Mouse (Mus musculus) liver, embryonic 11.5 days (tissue): Measurements from ENCODE around the gene Il1b. TPM values are rescaled to one million over a fixed set of nuclear protein-coding genes. Genes with fewer than 3 reads are reported as not detected.
A peak's percentile ranks its signal among the peaks of the same experiment; 100 is the strongest.

Source experiments
- ATAC-seq: fragments of 200-750 bp; cut with Nextera tagmentation; replicated peaks from 2 replicates; pipeline ENCODE4 v1.8.0; 2017; ENCODE audit warnings: moderate number of reproducible peaks, mild to moderate bottlenecking, moderate TSS enrichment, moderate library complexity; ENCODE audit not compliant: low FRiP score
- DNase-seq: peaks from one replicate; pipeline ENCODE4 v3.0.0-alpha.2; 2017; ENCODE audit warnings: low spot score
- H3K27ac ChIP-seq: fragments of 300-500 bp; sonication (generic); 2 replicates; pipeline ENCODE4 v1.5.1; 2014; ENCODE audit warnings: mild to moderate bottlenecking, low read depth, low read length, control low read depth
- H3K27me3 ChIP-seq: fragments of 300-500 bp; sonication (generic); replicated peaks from 2 replicates; pipeline ENCODE4 v1.6.1; 2014; ENCODE audit warnings: low read length, mixed read lengths; ENCODE audit not compliant: control insufficient read depth, insufficient read depth
- H3K36me3 ChIP-seq: fragments of 300-500 bp; sonication (generic); 2 replicates; pipeline ENCODE4 v1.6.1; 2014; ENCODE audit warnings: mild to moderate bottlenecking, low read length, moderate library complexity, mixed read lengths; ENCODE audit not compliant: control insufficient read depth, insufficient read depth
- H3K4me1 ChIP-seq: fragments of 300-500 bp; sonication (generic); replicated peaks from 2 replicates; pipeline ENCODE4 v1.6.1; 2014; ENCODE audit warnings: low read length, mixed read lengths; ENCODE audit not compliant: control insufficient read depth, insufficient read depth
- H3K4me2 ChIP-seq: fragments of 300-500 bp; sonication (generic); 2 replicates; pipeline ENCODE4 v1.6.1; 2014; ENCODE audit warnings: mild to moderate bottlenecking, control low read depth, moderate library complexity
- H3K4me3 ChIP-seq: fragments of 300-500 bp; sonication (generic); 2 replicates; pipeline ENCODE4 v1.5.1; 2014; ENCODE audit warnings: low read depth, low read length, control low read depth
- H3K9ac ChIP-seq: fragments of 300-500 bp; sonication (generic); 2 replicates; pipeline ENCODE4 v1.6.1; 2014; ENCODE audit warnings: low read depth, low read length, control low read depth
- H3K9me3 ChIP-seq: fragments of 300-500 bp; sonication (generic); 2 replicates; pipeline ENCODE4 v1.6.1; 2016; ENCODE audit warnings: low read length, inconsistent platforms, mixed read lengths; ENCODE audit not compliant: control insufficient read depth
- WGBS: fragments of 180-500 bp; shearing (Covaris S2); extraction: QIAGEN DNeasy Blood & Tissue Kit; methylation state at CpG from one replicate; pipeline ENCODE4 v1.1.7; 2014; 5-methylcytosine and 5-hydroxymethylcytosine counted together
- polyA plus RNA-seq: library from polyadenylated mRNA; unstranded; fragments of >200 nt; fragmentation: Nextera tagmentation; extraction: Ambion mirVana; gene quantifications from 2 replicates; pipeline ENCODE4 v1.2.1, GENCODE M21; 2014

The Il1b gene
- polyA plus RNA-seq, 1 experiment from 2014 or later = 0.25 TPM

DNA sequence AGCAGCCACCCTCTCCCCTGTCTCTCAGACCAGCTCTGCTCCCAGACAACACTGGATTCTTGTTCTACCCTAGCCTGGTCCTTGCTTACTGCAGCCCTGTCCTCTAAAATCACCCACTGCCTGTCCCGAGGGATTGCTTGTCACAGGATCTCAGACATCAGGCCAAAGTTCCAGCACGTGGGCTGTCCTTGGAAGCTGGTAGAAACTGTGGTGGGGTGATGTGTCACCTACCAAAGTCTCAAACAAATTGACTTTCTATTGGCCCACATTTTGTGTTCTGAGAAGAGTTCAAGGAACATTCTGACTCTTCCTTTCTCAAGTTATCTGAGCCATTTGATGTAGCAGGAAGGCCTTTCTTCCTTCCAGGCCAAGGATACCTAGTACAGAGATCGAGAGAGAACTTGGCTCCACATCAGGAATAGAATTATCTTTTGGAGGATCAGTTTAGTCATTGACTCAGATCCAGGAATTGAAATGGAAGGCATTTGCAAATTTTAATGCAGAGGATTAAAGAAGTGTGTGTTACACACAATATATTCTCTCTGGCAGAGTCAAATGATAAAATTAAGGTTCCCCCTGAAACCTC, 9.9 kb downstream of the Il1b start:
- H3K27ac ChIP-seq = no peak overlapping the region
- no peak for ATAC-seq
- no peak overlapping the region for H3K4me2 ChIP-seq
- no peak for DNase-seq
- no peaks in the 10 kb centered on the region for H3K27me3 ChIP-seq
- no peak overlapping the region for H3K4me3 ChIP-seq
- H3K4me1 ChIP-seq = no peaks in the 10 kb centered on the region
- WGBS = 67% methylated on average over 3 of the region's 3 CpGs
- no peak overlapping the region for H3K9ac ChIP-seq
- H3K36me3 ChIP-seq = no peaks in the 10 kb centered on the region
- no peaks in the 10 kb centered on the region for H3K9me3 ChIP-seq

DNA sequence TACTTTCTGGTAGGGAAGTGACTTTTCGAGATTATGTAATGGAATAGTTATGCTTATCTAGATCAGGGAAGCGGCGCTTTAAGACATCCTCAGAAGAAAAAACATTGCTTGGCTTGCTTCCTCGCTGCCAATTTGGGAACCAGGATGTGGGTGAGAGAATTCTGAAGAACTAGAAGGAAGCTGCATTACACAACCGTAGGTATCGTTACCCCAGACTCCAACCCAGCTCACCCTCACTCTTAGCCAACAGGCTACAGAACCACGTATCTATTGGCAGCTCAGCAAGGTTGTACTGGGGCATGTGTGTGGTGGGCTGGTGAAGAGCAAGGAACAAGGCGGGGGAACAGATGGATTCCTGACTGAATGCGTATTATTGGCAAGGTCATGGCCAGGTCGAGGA, 10.7 kb downstream of the Il1b start:
- no peak for DNase-seq
- Histone ChIP-seq H3K9ac (no peak overlapping the region), H3K4me1 (no peaks in the 10 kb centered on the region), H3K4me2 (no peak overlapping the region), H3K4me3 (no peak overlapping the region), H3K27me3 (no peaks in the 10 kb centered on the region), H3K9me3 (no peaks in the 10 kb centered on the region), H3K36me3 (no peaks in the 10 kb centered on the region), H3K27ac (no peak overlapping the region)
- 55% methylated on average over 10 of the region's 10 CpGs for WGBS
- ATAC-seq = no peak

DNA sequence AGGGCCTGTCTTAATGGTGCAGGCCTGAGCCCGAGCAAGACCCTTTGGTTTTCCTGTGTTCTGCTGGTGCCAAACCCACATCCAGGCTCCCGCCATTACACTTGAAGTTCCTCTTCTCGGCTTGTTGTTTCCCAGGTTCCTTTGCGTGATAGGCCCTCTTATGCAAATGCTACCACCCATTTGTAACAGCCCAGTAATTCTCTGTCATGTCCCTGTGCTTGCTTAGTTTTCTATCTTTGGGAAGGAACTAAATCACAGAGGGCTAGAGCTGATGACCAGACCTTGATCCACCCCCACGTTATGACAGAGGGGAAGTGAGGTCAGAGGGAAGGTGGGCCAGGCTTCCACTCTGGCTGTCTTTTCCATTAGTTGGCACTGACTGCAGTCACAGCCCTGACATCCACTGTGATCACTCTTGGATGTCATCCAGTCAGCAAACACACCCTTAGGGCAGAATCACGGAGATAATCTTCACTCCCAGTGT, 32.8 kb downstream of the Il1b start:
- Histone ChIP-seq H3K4me2 (no peak overlapping the region), H3K27me3 (no peaks in the 10 kb centered on the region), H3K36me3 (no peaks in the 10 kb centered on the region), H3K4me3 (no peak overlapping the region), H3K9me3 (no peaks in the 10 kb centered on the region), H3K27ac (no peak overlapping the region), H3K4me1 (no peaks in the 10 kb centered on the region), H3K9ac (no peak overlapping the region)
- no peak for DNase-seq
- 59% methylated on average over 6 of the region's 6 CpGs for WGBS
- no peak for ATAC-seq

DNA sequence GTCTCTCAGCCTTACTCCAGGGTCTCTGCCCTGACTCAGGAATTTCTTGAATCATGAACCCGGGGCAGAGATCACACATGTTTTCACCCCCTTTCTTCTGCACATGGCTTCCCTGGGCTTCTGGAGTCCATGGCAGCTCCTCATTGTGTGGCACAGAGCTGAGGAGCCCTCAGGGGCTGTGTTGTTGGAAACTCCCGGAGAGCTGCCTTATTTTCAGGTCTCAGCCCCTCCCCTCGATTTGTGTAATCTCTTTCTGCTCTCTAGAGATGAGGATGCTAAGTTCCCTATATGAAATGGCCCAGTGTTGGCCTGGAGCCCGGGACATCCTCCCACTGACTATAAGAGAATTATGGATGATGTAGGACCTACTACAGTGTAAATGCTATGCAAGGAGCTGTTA, 37.5 kb downstream of the Il1b start:
- H3K9ac ChIP-seq = no peak overlapping the region
- WGBS = 67% methylated on average over 4 of the region's 4 CpGs
- H3K27me3 ChIP-seq = no peaks in the 10 kb centered on the region
- H3K27ac ChIP-seq = no peak overlapping the region
- H3K9me3 ChIP-seq = no peaks in the 10 kb centered on the region
- H3K4me3 ChIP-seq = no peak overlapping the region
- H3K36me3 ChIP-seq = no peaks in the 10 kb centered on the region
- no peak for ATAC-seq
- no peaks in the 10 kb centered on the region for H3K4me1 ChIP-seq
- no peak overlapping the region for H3K4me2 ChIP-seq
- DNase-seq = no peak

DNA sequence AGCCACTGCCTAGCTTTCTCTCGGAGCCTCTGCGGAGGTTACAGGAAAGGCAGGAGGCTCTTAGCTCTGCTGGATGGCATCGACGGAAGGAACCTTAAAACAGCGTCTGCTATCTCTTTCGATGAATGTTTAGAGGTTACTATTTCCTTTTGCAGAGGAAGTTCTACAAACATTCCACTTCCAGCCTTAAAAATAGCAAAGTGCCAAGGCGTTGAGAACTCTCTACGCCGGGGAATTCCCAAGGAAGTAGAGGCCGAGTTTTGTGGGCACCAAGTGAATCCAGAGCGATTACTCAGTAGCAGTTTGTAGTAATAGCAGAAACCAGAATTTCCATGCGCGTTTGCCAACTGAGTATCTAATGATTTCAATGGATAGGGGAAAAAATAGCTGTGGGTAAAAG, 40.4 kb downstream of the Il1b start:
- no peak overlapping the region for H3K4me3 ChIP-seq
- ATAC-seq = no peak
- H3K9me3 ChIP-seq = no peaks in the 10 kb centered on the region
- no peaks in the 10 kb centered on the region for H3K36me3 ChIP-seq
- no peaks in the 10 kb centered on the region for H3K27me3 ChIP-seq
- H3K27ac ChIP-seq = peak overlapping the region; percentile 38
- WGBS = 43% methylated on average over 13 of the region's 13 CpGs
- H3K9ac ChIP-seq = no peak overlapping the region
- H3K4me1 ChIP-seq = no peaks in the 10 kb centered on the region
- 0 out of 2 replicates have a peak overlapping the region, but pooled peaks have one; percentile 9 for H3K4me2 ChIP-seq
- no peak for DNase-seq

DNA sequence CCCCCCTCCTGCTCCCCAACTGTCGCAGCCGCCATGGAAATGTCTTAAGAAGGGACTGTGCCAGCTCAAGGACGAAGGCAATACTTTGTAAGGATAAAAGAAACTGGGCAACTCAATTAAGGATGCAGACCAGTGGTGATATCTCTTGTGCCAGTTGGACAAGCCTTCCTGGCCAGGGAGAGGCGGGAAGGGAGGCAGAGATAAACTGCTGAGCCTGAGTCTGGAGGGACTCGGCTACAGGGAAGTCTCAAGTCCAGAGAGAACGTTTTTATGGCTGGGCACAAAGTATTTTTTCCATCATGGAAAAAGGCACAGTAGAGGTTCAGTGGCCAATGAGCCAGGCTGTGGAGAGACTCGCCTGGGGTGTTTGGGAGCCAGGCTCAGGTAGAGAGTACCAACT, 40.9 kb downstream of the Il1b start:
- DNase-seq = no peak
- 38% methylated on average over 7 of the region's 7 CpGs for WGBS
- peak overlapping the region; percentile 38 for H3K27ac ChIP-seq

DNA sequence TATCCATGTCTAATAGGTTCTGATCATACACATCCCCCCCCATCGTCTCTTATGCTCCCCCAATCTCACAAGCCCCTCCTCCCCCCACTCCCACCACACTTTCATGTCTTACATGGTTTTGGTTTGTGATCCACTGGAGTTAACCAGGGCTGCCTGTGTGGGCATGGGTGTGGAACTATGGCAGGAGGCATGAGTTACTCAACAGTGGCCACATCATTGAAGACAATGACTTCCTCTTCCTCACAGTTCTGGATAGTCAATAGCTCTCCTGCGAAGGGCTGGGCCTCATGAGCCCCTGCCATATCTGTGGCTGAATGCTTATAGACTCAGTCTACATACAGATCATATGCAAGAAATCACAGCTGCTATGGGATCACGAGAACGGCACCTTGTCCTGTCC, 42.7 kb downstream of the Il1b start:
- Histone ChIP-seq H3K4me1 (no peaks in the 10 kb centered on the region), H3K27ac (no peak overlapping the region), H3K4me2 (no peak overlapping the region), H3K4me3 (no peak overlapping the region), H3K9ac (no peak overlapping the region), H3K36me3 (no peaks in the 10 kb centered on the region), H3K27me3 (no peaks in the 10 kb centered on the region), H3K9me3 (no peaks in the 10 kb centered on the region)
- 82% methylated on average over 4 of the region's 4 CpGs for WGBS
- no peak for ATAC-seq
- DNase-seq = no peak

More for the DNA sequence above, 40.9 kb downstream of the Il1b start:
- ATAC-seq = no peak
- H3K4me3 ChIP-seq = no peak overlapping the region
- H3K36me3 ChIP-seq = no peaks in the 10 kb centered on the region
- H3K4me2 ChIP-seq = 0 out of 2 replicates have a peak overlapping the region, but pooled peaks have one; percentile 9
- H3K27me3 ChIP-seq = no peaks in the 10 kb centered on the region
- H3K4me1 ChIP-seq = no peaks in the 10 kb centered on the region
- no peak overlapping the region for H3K9ac ChIP-seq
- H3K9me3 ChIP-seq = no peaks in the 10 kb centered on the region

DNA sequence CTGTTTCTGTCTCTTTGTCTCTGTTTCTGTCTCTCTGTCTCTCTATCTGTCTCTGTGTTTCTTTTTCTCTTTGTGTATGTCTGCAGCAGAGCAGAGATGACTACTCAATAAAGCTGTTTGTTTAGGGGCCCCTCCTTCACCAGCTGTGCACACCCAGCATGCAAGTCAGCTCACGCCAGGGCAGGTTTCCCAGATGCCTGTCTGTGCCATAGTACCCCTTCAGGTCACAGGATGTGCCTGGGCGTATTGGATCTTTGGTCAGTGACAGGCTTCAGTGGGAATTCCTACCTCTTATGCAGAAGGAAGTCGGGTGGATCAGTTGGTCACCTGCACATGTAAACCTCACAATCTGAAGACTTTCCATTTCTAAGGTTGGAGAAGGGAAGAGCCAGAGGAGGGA, 46.7 kb downstream of the Il1b start:
- 76% methylated on average over 3 of the region's 3 CpGs for WGBS
- Histone ChIP-seq H3K27me3 (no peaks in the 10 kb centered on the region), H3K36me3 (no peaks in the 10 kb centered on the region), H3K4me2 (no peak overlapping the region), H3K9me3 (no peaks in the 10 kb centered on the region), H3K4me1 (no peaks in the 10 kb centered on the region), H3K27ac (no peak overlapping the region), H3K9ac (no peak overlapping the region), H3K4me3 (no peak overlapping the region)
- ATAC-seq = no peak
- no peak for DNase-seq

DNA sequence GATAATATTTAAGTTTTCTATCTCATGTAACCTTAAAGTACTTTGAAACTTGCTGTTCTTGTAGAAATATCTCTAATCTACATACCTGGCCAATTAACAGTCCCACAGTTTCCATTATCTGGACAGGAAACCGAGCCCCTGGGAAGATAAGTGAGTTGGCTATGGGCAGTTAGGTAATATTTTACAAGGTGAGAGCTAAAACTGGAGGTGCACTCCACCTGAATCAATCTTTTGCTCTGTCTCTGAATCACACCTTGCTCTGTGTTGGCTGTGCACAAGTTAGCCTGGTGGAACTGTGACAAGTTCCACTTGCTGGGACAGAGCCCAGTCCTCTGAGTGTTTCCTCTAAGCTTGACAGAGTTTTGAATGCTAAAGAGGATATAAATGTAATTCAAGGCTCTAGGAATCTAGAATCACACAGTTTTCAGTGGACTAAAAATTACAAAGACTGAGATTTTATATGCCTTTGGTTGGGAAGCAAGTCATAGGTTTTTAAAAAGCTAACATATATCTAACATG, 48.8 kb downstream of the Il1b start:
- Histone ChIP-seq H3K27me3 (no peaks in the 10 kb centered on the region), H3K27ac (no peak overlapping the region), H3K4me1 (no peaks in the 10 kb centered on the region), H3K4me2 (no peak overlapping the region), H3K9me3 (no peaks in the 10 kb centered on the region), H3K36me3 (no peaks in the 10 kb centered on the region), H3K9ac (no peak overlapping the region), H3K4me3 (no peak overlapping the region)
- DNase-seq = no peak
- 66% methylated on average over 1 of the region's 1 CpGs for WGBS
- no peak for ATAC-seq
